Mouse (Mus musculus) neural tube, embryonic 13.5 days (tissue): Measurements from ENCODE around the gene Fignl1. TPM values are rescaled to one million over a fixed set of nuclear protein-coding genes. Genes with fewer than 3 reads are reported as not detected.

Experiments
- ATAC-seq: fragments of 200-750 bp; cut with Nextera tagmentation; 2 replicates; pipeline ENCODE4 v1.8.0; 2017; ENCODE audit warnings: low read depth, mild to moderate bottlenecking, moderate TSS enrichment, moderate library complexity
- H3K27ac ChIP-seq: fragments of 300-500 bp; sonication (generic); replicated peaks from 2 replicates; pipeline ENCODE4 v1.5.1; 2015; ENCODE audit warnings: moderate library complexity, mild to moderate bottlenecking, inconsistent platforms
- H3K27me3 ChIP-seq: fragments of 300-500 bp; sonication (generic); 2 replicates; pipeline ENCODE4 v1.6.1; 2015; ENCODE audit warnings: mild to moderate bottlenecking, inconsistent platforms
- H3K36me3 ChIP-seq: fragments of 300-500 bp; sonication (generic); 2 replicates; pipeline ENCODE4 v1.6.1; 2015; ENCODE audit warnings: mild to moderate bottlenecking, inconsistent platforms
- H3K4me1 ChIP-seq: fragments of 300-500 bp; sonication (generic); replicated peaks from 2 replicates; pipeline ENCODE4 v1.6.1; 2015; ENCODE audit warnings: inconsistent platforms
- H3K4me2 ChIP-seq: fragments of 300-500 bp; sonication (generic); 2 replicates; pipeline ENCODE4 v1.6.1; 2015; ENCODE audit warnings: inconsistent platforms, mild to moderate bottlenecking, moderate library complexity
- H3K4me3 ChIP-seq: fragments of 300-500 bp; sonication (generic); 2 replicates; pipeline ENCODE4 v1.5.1; 2015; ENCODE audit warnings: mild to moderate bottlenecking, inconsistent platforms
- H3K9ac ChIP-seq: fragments of 300-500 bp; sonication (generic); 2 replicates; pipeline ENCODE4 v1.6.1; 2015; ENCODE audit warnings: moderate library complexity, mild to moderate bottlenecking, inconsistent platforms
- H3K9me3 ChIP-seq: fragments of 300-500 bp; sonication (generic); 2 replicates; pipeline ENCODE4 v1.6.1; 2016; ENCODE audit warnings: inconsistent platforms
- WGBS: fragments of 180-500 bp; shearing (Covaris S2); methylation state at CpG from one replicate; pipeline ENCODE4 v1.1.7; 2015; 5-methylcytosine and 5-hydroxymethylcytosine counted together
- polyA plus RNA-seq: library from polyadenylated mRNA; unstranded; fragments of >200 nt; fragmentation: Nextera tagmentation; extraction: Ambion mirVana; gene quantifications from 2 replicates; pipeline ENCODE4 v1.2.1, GENCODE M21; 2015

Gene Fignl1
- polyA plus RNA-seq, 1 experiment from 2014 or later: 13.5 TPM

- Histone ChIP-seq H3K9me3 (no peaks in the 10 kb centered on the region), H3K9ac (no peak overlapping the region), H3K27ac (no peak overlapping the region), H3K4me1 (no peaks in the 10 kb centered on the region), H3K36me3 (peaks cover 26% of the 10 kb centered on the region), H3K4me3 (no peak overlapping the region), H3K4me2 (no peak overlapping the region), H3K27me3 (no peaks in the 10 kb centered on the region)
- ATAC-seq: no peak
- WGBS: 96% methylated on average over 3 of the region's 3 CpGs
These were observed 8.5 kb downstream of the Fignl1 start for GRCm38 (mm10) chr11:11800304-11800703.

GRCm38 (mm10) chr11:11798690-11799089 is 10.1 kb downstream of the Fignl1 start:
- Histone ChIP-seq H3K4me3 (no peak overlapping the region), H3K36me3 (peaks cover 26% of the 10 kb centered on the region), H3K27me3 (no peaks in the 10 kb centered on the region), H3K9ac (no peak overlapping the region), H3K27ac (no peak overlapping the region), H3K9me3 (no peaks in the 10 kb centered on the region), H3K4me2 (no peak overlapping the region), H3K4me1 (no peaks in the 10 kb centered on the region)
- 97% methylated on average over 1 of the region's 1 CpGs for WGBS
- ATAC-seq: no peak

DNA sequence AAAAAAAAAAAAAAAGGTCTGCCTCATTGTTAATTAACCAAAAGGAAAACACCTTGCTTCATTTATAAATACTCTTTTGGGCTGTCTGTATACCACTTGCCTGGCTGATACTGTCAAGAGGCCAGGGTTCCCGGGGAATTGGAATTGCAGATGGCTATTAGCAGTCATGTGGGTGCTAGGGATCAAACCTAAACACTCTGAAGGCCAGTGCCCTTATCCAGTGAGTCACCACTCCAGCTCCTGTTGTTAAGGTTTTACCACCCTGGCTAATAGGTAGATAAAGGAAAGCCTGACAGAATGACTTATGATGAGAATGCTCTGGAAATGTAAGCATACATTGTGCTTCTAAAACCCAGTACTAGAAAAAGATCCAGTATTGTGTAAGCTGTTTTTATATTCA is 14.1 kb downstream of the Fignl1 start:
- no peak overlapping the region for H3K9ac ChIP-seq
- H3K4me3 ChIP-seq: no peak overlapping the region
- no peak overlapping the region for H3K4me2 ChIP-seq
- no peaks in the 10 kb centered on the region for H3K9me3 ChIP-seq
- ATAC-seq: no peak
- no peaks in the 10 kb centered on the region for H3K4me1 ChIP-seq
- no peaks in the 10 kb centered on the region for H3K36me3 ChIP-seq
- WGBS: 74% methylated on average over 1 of the region's 1 CpGs
- no peaks in the 10 kb centered on the region for H3K27me3 ChIP-seq
- no peak overlapping the region for H3K27ac ChIP-seq

DNA sequence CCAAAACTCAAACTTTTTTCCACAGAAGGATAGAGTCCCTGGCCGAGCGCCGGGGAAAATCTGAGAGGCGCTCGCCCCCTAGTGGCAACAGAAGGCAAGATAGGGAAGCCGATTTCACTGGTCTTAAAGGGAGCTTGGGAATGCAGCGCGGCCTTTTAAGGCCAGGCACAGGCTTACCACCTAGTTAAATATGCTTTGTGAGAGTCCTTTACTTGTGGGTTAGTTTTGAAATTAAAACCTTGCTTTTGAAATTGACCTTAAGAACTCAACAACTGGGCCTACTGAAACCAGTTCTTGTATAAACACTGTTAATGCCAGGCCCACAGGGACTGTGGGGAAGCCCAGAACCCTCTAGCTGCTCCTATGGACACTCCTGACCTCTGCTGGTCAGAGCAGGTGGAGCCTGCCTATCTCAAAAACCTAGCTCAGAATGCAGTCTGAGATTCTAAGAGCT is 20.2 kb downstream of the Fignl1 start:
- Histone ChIP-seq H3K4me2 (peak overlapping the region; percentile 46), H3K27ac (no peak overlapping the region), H3K4me3 (peak overlapping the region; percentile 15), H3K9ac (peak overlapping the region; percentile 43; the same call in 1 of the 2 replicates), H3K4me1 (no peaks in the 10 kb centered on the region), H3K9me3 (no peaks in the 10 kb centered on the region), H3K36me3 (no peaks in the 10 kb centered on the region), H3K27me3 (no peaks in the 10 kb centered on the region)
- 1% methylated on average over 8 of the region's 8 CpGs for WGBS
- ATAC-seq: peak; percentile 97

DNA sequence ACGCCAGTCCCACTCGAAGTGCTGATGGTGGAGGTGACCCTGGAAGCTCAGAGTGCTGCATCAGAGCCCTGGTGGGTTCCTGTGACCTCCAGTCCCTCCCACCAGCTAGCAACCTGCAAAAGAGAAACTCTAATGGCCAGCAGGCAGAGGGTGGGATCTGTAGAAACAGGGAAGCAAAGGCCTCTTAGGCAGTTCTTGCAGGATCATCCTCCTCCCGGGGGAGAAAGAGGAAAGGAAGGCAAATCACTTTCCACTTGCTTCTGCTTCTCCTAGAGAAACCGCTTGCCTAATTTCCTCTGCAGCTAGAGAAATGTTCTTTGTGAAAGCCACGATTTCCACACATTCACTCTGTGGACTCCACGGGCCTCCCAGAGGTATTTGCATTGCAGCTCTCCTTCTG is 23.3 kb downstream of the Fignl1 start:
- H3K4me2 ChIP-seq: no peak overlapping the region
- no peaks in the 10 kb centered on the region for H3K9me3 ChIP-seq
- H3K36me3 ChIP-seq: no peaks in the 10 kb centered on the region
- no peaks in the 10 kb centered on the region for H3K4me1 ChIP-seq
- H3K4me3 ChIP-seq: no peak overlapping the region
- no peak for ATAC-seq
- no peak overlapping the region for H3K27ac ChIP-seq
- WGBS: 65% methylated on average over 6 of the region's 6 CpGs
- no peaks in the 10 kb centered on the region for H3K27me3 ChIP-seq
- no peak overlapping the region for H3K9ac ChIP-seq

GRCm38 (mm10) chr11:11781728-11782127 is 27.0 kb downstream of the Fignl1 start:
- no peaks in the 10 kb centered on the region for H3K27me3 ChIP-seq
- 86% methylated on average over 8 of the region's 8 CpGs for WGBS
- no peak for ATAC-seq

DNA sequence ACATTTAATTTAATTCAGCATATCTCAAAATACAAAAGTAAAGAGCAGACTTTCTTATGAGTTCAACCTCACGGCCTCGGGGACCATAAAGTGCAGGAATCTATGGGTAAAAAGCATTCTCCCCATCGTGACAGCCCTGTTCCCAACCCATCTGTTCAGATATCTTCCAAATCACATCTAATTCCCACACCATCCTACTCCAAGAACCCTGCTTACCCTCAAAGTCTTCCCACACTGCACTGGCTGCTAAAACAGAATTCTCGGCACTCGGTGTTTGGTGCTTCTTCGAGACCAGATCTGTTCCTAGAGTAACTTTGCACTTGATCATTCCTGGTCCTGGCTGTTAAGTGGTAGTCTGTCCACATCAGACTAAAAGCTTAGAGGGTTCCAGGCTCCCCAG is 30.4 kb downstream of the Fignl1 start:
- no peak overlapping the region for H3K9ac ChIP-seq
- no peak overlapping the region for H3K4me3 ChIP-seq
- no peaks in the 10 kb centered on the region for H3K4me1 ChIP-seq
- no peaks in the 10 kb centered on the region for H3K27me3 ChIP-seq
- ATAC-seq: no peak
- 87% methylated on average over 6 of the region's 6 CpGs for WGBS
- H3K36me3 ChIP-seq: no peaks in the 10 kb centered on the region
- H3K4me2 ChIP-seq: no peak overlapping the region
- no peaks in the 10 kb centered on the region for H3K9me3 ChIP-seq
- H3K27ac ChIP-seq: no peak overlapping the region

More at GRCm38 (mm10) chr11:11781728-11782127, 27.0 kb downstream of the Fignl1 start:
- H3K4me2 ChIP-seq: no peak overlapping the region
- no peak overlapping the region for H3K4me3 ChIP-seq
- H3K27ac ChIP-seq: no peak overlapping the region
- H3K9ac ChIP-seq: no peak overlapping the region
- H3K4me1 ChIP-seq: no peaks in the 10 kb centered on the region
- no peaks in the 10 kb centered on the region for H3K9me3 ChIP-seq
- H3K36me3 ChIP-seq: no peaks in the 10 kb centered on the region

DNA sequence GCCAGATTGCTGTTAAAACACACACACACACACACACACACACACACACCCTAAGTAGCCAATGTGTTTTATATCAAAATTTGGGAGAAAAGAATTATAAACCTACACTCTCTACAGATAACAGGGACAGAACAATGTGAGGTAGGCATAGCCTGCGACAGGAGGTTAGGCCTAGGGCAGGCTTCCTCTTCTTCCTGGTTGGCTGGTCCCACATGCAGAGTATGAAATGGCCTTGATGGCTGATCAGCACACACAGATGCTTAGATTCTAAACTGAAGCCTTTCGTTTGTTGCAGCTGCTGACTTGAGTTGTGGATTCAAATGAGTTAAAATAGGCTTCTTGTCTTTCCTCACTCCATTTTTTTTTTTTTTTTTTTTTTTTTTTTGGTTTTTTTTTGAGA is 31.0 kb downstream of the Fignl1 start:
- H3K4me3 ChIP-seq: no peak overlapping the region
- H3K4me1 ChIP-seq: no peaks in the 10 kb centered on the region
- H3K4me2 ChIP-seq: no peak overlapping the region
- H3K9me3 ChIP-seq: no peaks in the 10 kb centered on the region
- H3K36me3 ChIP-seq: no peaks in the 10 kb centered on the region
- ATAC-seq: no peak
- H3K9ac ChIP-seq: no peak overlapping the region
- no peak overlapping the region for H3K27ac ChIP-seq
- 84% methylated on average over 2 of the region's 2 CpGs for WGBS
- no peaks in the 10 kb centered on the region for H3K27me3 ChIP-seq

DNA sequence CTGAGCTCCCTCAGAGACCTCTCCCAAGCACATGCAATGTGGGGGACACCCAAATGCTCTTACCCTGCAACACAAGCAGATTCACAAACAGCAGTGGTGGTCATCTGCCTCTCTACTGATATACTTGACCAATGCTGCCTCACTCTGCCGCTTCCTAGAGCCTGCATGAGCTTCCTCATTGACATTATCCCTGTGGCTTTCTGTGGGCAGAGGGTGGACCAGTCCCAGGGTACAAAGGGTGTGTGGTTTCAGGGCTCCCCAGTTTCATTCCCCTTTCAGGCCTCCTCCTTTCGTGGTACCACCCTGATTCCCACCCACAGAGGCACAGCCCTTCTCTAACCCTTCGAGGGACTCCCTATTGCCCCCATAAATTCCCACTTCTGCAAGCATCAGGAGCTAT is 31.5 kb downstream of the Fignl1 start:
- Histone ChIP-seq H3K4me3 (no peak overlapping the region), H3K4me1 (no peaks in the 10 kb centered on the region), H3K9me3 (no peaks in the 10 kb centered on the region), H3K36me3 (no peaks in the 10 kb centered on the region), H3K27ac (no peak overlapping the region), H3K9ac (no peak overlapping the region), H3K4me2 (no peak overlapping the region), H3K27me3 (no peaks in the 10 kb centered on the region)
- WGBS: 54% methylated on average over 3 of the region's 3 CpGs
- ATAC-seq: no peak

DNA sequence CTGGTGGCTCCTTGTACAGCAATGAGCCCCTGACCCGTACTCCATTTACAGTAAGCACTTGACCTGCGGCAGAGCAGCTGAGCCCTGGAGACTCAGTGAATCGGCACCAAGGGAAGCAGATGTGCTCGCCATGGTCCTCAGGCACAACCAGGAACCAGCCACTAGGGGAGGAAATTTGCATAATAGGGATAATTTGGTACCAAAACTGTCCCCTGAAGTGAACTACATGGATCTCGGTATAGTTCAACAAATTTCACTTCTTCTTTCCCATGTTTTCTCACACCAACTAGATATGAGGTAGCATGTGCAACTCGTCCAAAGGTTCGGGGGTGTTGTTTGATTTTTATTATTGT is 32.0 kb downstream of the Fignl1 start:
- no peak overlapping the region for H3K27ac ChIP-seq
- no peaks in the 10 kb centered on the region for H3K27me3 ChIP-seq
- 85% methylated on average over 7 of the region's 7 CpGs for WGBS
- no peak overlapping the region for H3K9ac ChIP-seq
- no peaks in the 10 kb centered on the region for H3K4me1 ChIP-seq
- H3K4me3 ChIP-seq: no peak overlapping the region
- H3K4me2 ChIP-seq: no peak overlapping the region
- ATAC-seq: no peak
- no peaks in the 10 kb centered on the region for H3K9me3 ChIP-seq
- no peaks in the 10 kb centered on the region for H3K36me3 ChIP-seq

DNA sequence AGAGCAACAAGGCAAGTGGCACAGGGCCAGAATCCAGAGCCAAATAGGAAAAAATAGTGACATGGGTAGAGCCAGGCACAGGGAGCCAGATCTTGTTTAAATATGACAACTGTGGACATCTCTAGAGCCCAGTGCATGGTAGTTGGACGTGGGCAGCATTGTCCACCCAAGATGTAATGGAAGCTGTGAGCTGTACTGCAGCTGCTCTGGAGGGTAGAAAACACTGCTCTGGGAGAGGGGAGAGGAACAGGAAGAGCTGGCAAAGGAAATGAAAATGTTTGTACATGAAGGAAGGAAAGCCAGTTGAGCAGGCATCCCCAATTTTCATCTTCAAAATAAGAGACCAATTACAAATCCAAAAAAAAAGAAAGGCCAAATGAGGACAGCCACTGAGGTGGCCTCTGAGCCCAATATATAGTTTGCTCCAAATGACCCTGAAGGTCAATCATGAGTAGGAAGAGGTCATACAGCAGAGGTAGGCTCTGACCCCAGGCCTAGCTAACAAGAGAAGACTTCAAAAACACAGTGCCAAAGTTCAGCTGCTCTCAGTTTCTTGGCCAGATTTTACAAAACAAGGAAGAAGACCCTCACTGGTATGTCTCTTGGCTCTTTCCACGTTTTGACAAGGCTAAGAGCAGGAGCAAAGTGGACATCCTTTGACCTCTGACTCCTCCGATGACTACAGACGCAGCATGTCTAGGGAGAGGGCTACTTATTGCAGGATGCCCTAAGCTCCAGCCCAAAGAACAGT is 32.5 kb downstream of the Fignl1 start:
- no peak for ATAC-seq
- Histone ChIP-seq H3K27ac (no peak overlapping the region), H3K36me3 (no peaks in the 10 kb centered on the region), H3K4me3 (no peak overlapping the region), H3K4me2 (no peak overlapping the region), H3K27me3 (no peaks in the 10 kb centered on the region), H3K9me3 (no peaks in the 10 kb centered on the region), H3K9ac (no peak overlapping the region), H3K4me1 (no peaks in the 10 kb centered on the region)
- WGBS: 76% methylated on average over 4 of the region's 4 CpGs

DNA sequence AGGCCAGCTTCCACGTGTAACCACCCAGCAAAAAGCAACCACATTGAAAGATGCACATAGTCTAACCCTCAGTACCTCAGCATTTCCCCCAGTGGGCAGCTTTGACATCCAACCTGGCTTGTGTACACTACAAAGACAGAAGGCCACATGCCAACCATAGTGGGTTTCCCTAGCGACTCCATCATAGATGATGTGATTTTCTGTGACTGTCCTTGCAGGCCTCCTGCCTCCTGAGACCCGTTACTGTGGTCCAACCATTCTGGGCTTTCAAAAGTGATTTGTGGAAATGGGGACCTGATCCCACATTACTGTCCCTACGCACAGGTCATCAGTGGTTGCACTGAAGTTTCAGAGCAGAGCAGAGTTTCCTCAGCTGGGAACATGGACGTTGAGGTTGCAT is 33.9 kb downstream of the Fignl1 start:
- 89% methylated on average over 5 of the region's 5 CpGs for WGBS
- Histone ChIP-seq H3K27me3 (no peaks in the 10 kb centered on the region), H3K4me1 (no peaks in the 10 kb centered on the region), H3K4me3 (no peak overlapping the region), H3K9me3 (no peaks in the 10 kb centered on the region), H3K4me2 (no peak overlapping the region), H3K9ac (no peak overlapping the region), H3K27ac (no peak overlapping the region), H3K36me3 (no peaks in the 10 kb centered on the region)
- no peak for ATAC-seq

DNA sequence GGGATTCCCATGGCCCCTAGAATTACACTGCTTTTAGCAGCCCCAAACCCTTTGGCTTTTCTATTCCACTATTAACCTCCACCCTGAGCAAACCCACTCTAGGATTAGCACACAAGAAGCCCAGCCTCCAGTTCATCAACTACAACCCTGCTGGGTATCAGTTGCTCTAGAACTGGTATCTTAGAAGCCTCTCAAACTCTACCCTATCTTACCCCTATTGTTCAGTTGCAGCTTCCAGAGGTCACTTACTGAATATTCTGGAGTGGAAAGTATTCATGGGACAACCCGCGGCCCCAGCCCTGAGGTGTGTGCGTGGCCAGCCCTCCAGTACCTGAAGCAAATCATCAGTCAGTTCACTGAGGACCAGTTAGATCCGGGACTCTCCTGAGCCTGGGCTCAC is 34.4 kb downstream of the Fignl1 start:
- Histone ChIP-seq H3K36me3 (no peaks in the 10 kb centered on the region), H3K4me3 (no peak overlapping the region), H3K27ac (no peak overlapping the region), H3K4me1 (no peaks in the 10 kb centered on the region), H3K27me3 (no peaks in the 10 kb centered on the region), H3K9ac (no peak overlapping the region), H3K9me3 (no peaks in the 10 kb centered on the region), H3K4me2 (no peak overlapping the region)
- ATAC-seq: no peak
- WGBS: 94% methylated on average over 4 of the region's 4 CpGs
